ENCODE assay signal across 23 mouse cellular contexts in genomic region chr13:55525733-55526553, GRCm38 (mm10). TPM values are rescaled to one million over a fixed set of nuclear protein-coding genes. Genes with fewer than 3 reads are reported as not detected.
A peak's percentile ranks its signal among the peaks of the same experiment; 100 is the strongest.
DNase-seq lines count a peak whose midpoint lies in the region; TF ChIP-seq lines count a peak whose summit lies in the region.
"Had no signal": no experiment of that assay in that cellular context is flagged by ENCODE, and none has a peak within 500 bp of the region (broad histone marks: within the 10 kb centered on the region; RNA-seq: fewer than 3 reads in every experiment).

No protein-coding gene starts in this region.

- H3K27ac ChIP-seq in CH12.LX (ENCODE audit: insufficient read depth, low read depth) = no peak overlapping the region
- H3K27ac ChIP-seq: embryonic facial prominence, embryonic 15.5 days; forebrain, embryonic 10.5 days; hindbrain, postnatal 0 days; limb, embryonic 13.5 days; neural tube, embryonic 15.5 days had no signal

- H3K79me2 ChIP-seq in CH12.LX (replicated peaks; ENCODE audit: control insufficient read depth, extremely low read depth, insufficient read depth, poor library complexity, severe bottlenecking) (peaks cover 2% of the 10 kb centered on the region; the same call in 1 of the 2 replicates), myocyte (ENCODE audit: control insufficient read depth, insufficient read depth) (no peaks in the 10 kb centered on the region)

- H3K4me2 ChIP-seq in CH12.LX (ENCODE audit: insufficient read depth, low read depth, poor library complexity, severe bottlenecking) (no peak overlapping the region), myocyte (ENCODE audit: low read depth) (no peak overlapping the region)
- H3K4me2 ChIP-seq: embryonic facial prominence, embryonic 15.5 days; heart, embryonic 11.5 days; limb, embryonic 13.5 days; liver, embryonic 13.5 days; lung, embryonic 14.5 days; neural tube, embryonic 15.5 days had no signal

- H3K4me1 ChIP-seq in CH12.LX (ENCODE audit: control insufficient read depth in 1 of 2, insufficient read depth in 2 of 2) = peaks cover 32 to 49% of the 10 kb centered on the region in 2 experiments
- H3K4me1 ChIP-seq: embryonic facial prominence, embryonic 15.5 days; limb, embryonic 13.5 days; neural tube, embryonic 15.5 days had no signal

- in situ Hi-C loops in CH12.LX (cut with MboI; ENCODE audit: low pct_ligation_motif_present, low pct_unique_long_range_greater_than_20kb, low sequenced_read_pairs) = no loop called here

- H3K4me3 ChIP-seq in CH12.LX (replicated peaks in 1 of 3; ENCODE audit: low read depth in 2 of 3, low read length in 2 of 3, poor library complexity in 1 of 3) = no peak overlapping the region
- H3K4me3 ChIP-seq in myocyte = no peak overlapping the region
- H3K4me3 ChIP-seq: embryonic facial prominence, embryonic 15.5 days; forebrain, embryonic 10.5 days; limb, embryonic 13.5 days; liver, embryonic 13.5 days; neural tube, embryonic 15.5 days had no signal

- peaks cover 52 to 55% of the 10 kb centered on the region in 2 experiments for H3K36me3 ChIP-seq in CH12.LX (replicated peaks in 1 of 2; ENCODE audit: control insufficient read depth in 1 of 2, insufficient read depth in 1 of 2, low read length in 1 of 2)
- H3K36me3 ChIP-seq in myocyte (ENCODE audit: control insufficient read depth, insufficient read depth) = no peaks in the 10 kb centered on the region

- TF ChIP-seq EP300 in CH12.LX (IDR thresholded peaks at IDR 0.05; ENCODE audit: low read length) = no peak

- H3ac ChIP-seq in myocyte (ENCODE audit: control insufficient read depth, insufficient read length) = no peak overlapping the region

- peak; percentile 17 for DNase-seq in kidney, adult 9 months
- DNase-seq in kidney, postnatal 10 days = no peak
- peak; percentile 37 for DNase-seq in CH12.LX (ENCODE audit: extremely low read depth)
- peak; percentile 40 for DNase-seq in gonadal fat pad, adult 2 months (ENCODE audit: low read depth)
- no peak for DNase-seq in cerebellum, adult 9-10 months
- no peak for DNase-seq in thymus, postnatal 0 days (ENCODE audit: low spot score)
- DNase-seq in urinary bladder, adult 2 months (ENCODE audit: low spot score) = no peak
- DNase-seq: adrenal gland, postnatal 36 days; cerebellum, postnatal 25 days; forebrain, postnatal 0 days; gastrocnemius, postnatal 25 days; kidney, postnatal 36 days; layer of hippocampus, postnatal 36 days; liver, embryonic 13.5 days; lung, embryonic 14.5 days; thymus, postnatal 25 days had no signal

- dilution Hi-C loops in CH12.LX (cut with MboI; ENCODE audit: extremely low pct_ligation_motif_present, extremely low pct_unique_long_range_greater_than_20kb, low sequenced_read_pairs) = no loop called here

- no peak for TF ChIP-seq POLR2A in CH12.LX (IDR thresholded peaks at IDR 0.05; ENCODE audit: low read depth, low read length)
- TF ChIP-seq POLR2A in myocyte (IDR thresholded peaks at IDR 0.05; ENCODE audit: insufficient read length, low read depth) = no peak

- TF ChIP-seq RAD21 in CH12.LX (IDR thresholded peaks at IDR 0.05; ENCODE audit: low read depth, low read length) = no peak

- no peak for TF ChIP-seq CTCF in CH12.LX (conservative IDR thresholded peaks at IDR 0.05 in 1 of 2, IDR thresholded peaks at IDR 0.05 in 1 of 2; ENCODE audit: low read depth in 2 of 2, low read length in 2 of 2)

- H3K9ac ChIP-seq in CH12.LX (ENCODE audit: insufficient read depth, low read depth) = no peak overlapping the region
- H3K9ac ChIP-seq: embryonic facial prominence, embryonic 15.5 days; forebrain, postnatal 0 days; limb, embryonic 13.5 days; liver, embryonic 13.5 days; lung, embryonic 14.5 days; neural tube, embryonic 15.5 days had no signal

- no peaks in the 10 kb centered on the region for H3K27me3 ChIP-seq in CH12.LX (replicated peaks)
- H3K27me3 ChIP-seq in myocyte (ENCODE audit: control insufficient read depth, insufficient read depth, insufficient read length) = no peaks in the 10 kb centered on the region
- H3K27me3 ChIP-seq: embryonic facial prominence, embryonic 15.5 days; limb, embryonic 13.5 days; liver, embryonic 13.5 days; neural tube, embryonic 15.5 days had no signal

- peaks cover under 1% of the 10 kb centered on the region for H3K9me3 ChIP-seq in CH12.LX (replicated peaks; ENCODE audit: low read length)
- H3K9me3 ChIP-seq: embryonic facial prominence, embryonic 15.5 days; forebrain, embryonic 10.5 days; limb, embryonic 13.5 days; liver, embryonic 13.5 days; neural tube, embryonic 15.5 days had no signal

TF ChIP-seq in CH12.LX, 34 proteins besides CTCF, POLR2A, EP300 and RAD21 (continues in another document):
- no peak for TF ChIP-seq JUN (IDR thresholded peaks at IDR 0.05; ENCODE audit: insufficient read depth, low read depth, low read length)
- TF ChIP-seq E2F4 (IDR thresholded peaks at IDR 0.05; ENCODE audit: insufficient replicate concordance, low read depth, low read length) = no peak
- no peak for TF ChIP-seq SIN3A (IDR thresholded peaks at IDR 0.05; ENCODE audit: low read length)
- TF ChIP-seq POLR2AphosphoS2 (IDR thresholded peaks at IDR 0.05; ENCODE audit: low read depth, low read length) = no peak
- TF ChIP-seq USF1 (IDR thresholded peaks at IDR 0.05; ENCODE audit: low read depth, low read length) = peak; percentile 41
- TF ChIP-seq UBTF (IDR thresholded peaks at IDR 0.05; ENCODE audit: low read depth, low read length) = no peak
- no peak for TF ChIP-seq CHD2 (IDR thresholded peaks at IDR 0.05; ENCODE audit: low read length)
- no peak for TF ChIP-seq ZKSCAN1 (IDR thresholded peaks at IDR 0.05; ENCODE audit: borderline replicate concordance, low read depth, low read length)
- TF ChIP-seq ETS1 (conservative IDR thresholded peaks at IDR 0.05; ENCODE audit: low read depth, low read length) = 0 out of 2 replicates have a peak, but pooled peaks have one; percentile 10
- TF ChIP-seq USF2 (conservative IDR thresholded peaks at IDR 0.05; ENCODE audit: low read depth, low read length) = peak; percentile 25
- TF ChIP-seq TBP (conservative IDR thresholded peaks at IDR 0.05; ENCODE audit: low read depth, low read length) = no peak

TF ChIP-seq in myocyte, 11 proteins besides CTCF, POLR2A, EP300 and RAD21 (continues in another document):
- TF ChIP-seq SRF (IDR thresholded peaks at IDR 0.05; ENCODE audit: control insufficient read depth, insufficient read length, low read depth) (no peak), MYOD1 (IDR thresholded peaks at IDR 0.05; ENCODE audit: control insufficient read depth in 1 of 3, insufficient read length in 2 of 3, low read depth in 2 of 3) (peak in 2 of 3 experiments; percentile 86 to 91), E2F4 (IDR thresholded peaks at IDR 0.05; ENCODE audit: insufficient read depth) (no peak), USF1 (IDR thresholded peaks at IDR 0.05; ENCODE audit: low read depth) (peak; percentile 18), MAX (IDR thresholded peaks at IDR 0.05; ENCODE audit: low read depth) (no peak), MYOG (IDR thresholded peaks at IDR 0.05; ENCODE audit: control insufficient read depth in 1 of 3, insufficient read depth in 1 of 3, insufficient read length in 2 of 3, low read depth in 2 of 3) (peak; percentile 28 to 94 (median 93)), TCF12 (IDR thresholded peaks at IDR 0.05; ENCODE audit: insufficient read depth, poor library complexity, severe bottlenecking) (peak; percentile 66), CEBPB (IDR thresholded peaks at IDR 0.05; ENCODE audit: insufficient read depth, poor library complexity, severe bottlenecking) (no peak), TCF3 (IDR thresholded peaks at IDR 0.05; ENCODE audit: insufficient read length, low read depth) (peak; percentile 91), REST (IDR thresholded peaks at IDR 0.05; ENCODE audit: insufficient read depth, insufficient read length) (no peak)

RNA-seq across cellular contexts. Expression of gene Dok3, which starts 3.2 kb away (rescaled TPM):
- 38.4 and 38.8 TPM in 2 replicates for total RNA-seq in CH12.LX (2012; rRNA removed)
- 9.0 and 9.1 TPM in 2 replicates for total RNA-seq in CH12.LX (2014; rRNA removed)
- polyA plus RNA-seq in CH12.LX (2012; ENCODE audit: insufficient read length, low read depth) = 28.1 and 30.3 TPM in 2 replicates
- 5.5 and 6.7 TPM in 2 replicates for polyA plus RNA-seq in gonadal fat pad, adult 2 months (2012; rRNA removed)
- polyA plus RNA-seq in myocyte (2012; fragmentation: generic; extraction: Trizol) = 1.00 TPM
- polyA plus RNA-seq in thymus, postnatal 0 days (2015; fragmentation: Nextera tagmentation; extraction: Ambion mirVana) = 2.6 and 2.7 TPM in 2 replicates
- polyA plus RNA-seq in urinary bladder, adult 2 months (2012; rRNA removed) = 5.1 and 6.9 TPM in 2 replicates

RNA-seq across cellular contexts. Expression of gene Ddx41, which starts 10.5 kb away (rescaled TPM):
- 107 and 109 TPM in 2 replicates for total RNA-seq in CH12.LX (2012; rRNA removed)
- 56.6 and 59.9 TPM in 2 replicates for total RNA-seq in CH12.LX (2014; rRNA removed)
- polyA plus RNA-seq in CH12.LX (2012; ENCODE audit: insufficient read length, low read depth) = 95.3 and 107 TPM in 2 replicates
- polyA plus RNA-seq in gonadal fat pad, adult 2 months (2012; rRNA removed) = 52.7 and 53.6 TPM in 2 replicates
- polyA plus RNA-seq in myocyte (2012; fragmentation: generic; extraction: Trizol) = 33.3 TPM
- polyA plus RNA-seq in thymus, postnatal 0 days (2015; fragmentation: Nextera tagmentation; extraction: Ambion mirVana) = 51.6 and 54.2 TPM in 2 replicates
- 45.1 and 51.6 TPM in 2 replicates for polyA plus RNA-seq in urinary bladder, adult 2 months (2012; rRNA removed)

RNA-seq across cellular contexts. Expression of gene Pdlim7, which starts 12.5 kb away (rescaled TPM):
- total RNA-seq in CH12.LX (2012; rRNA removed) (8.5 and 8.7 TPM in 2 replicates), CH12.LX (2014; rRNA removed) (6.6 and 11.2 TPM in 2 replicates)
- polyA plus RNA-seq in CH12.LX (2012; ENCODE audit: insufficient read length, low read depth) (26.2 and 32.5 TPM in 2 replicates), myocyte (2012; fragmentation: generic; extraction: Trizol) (553 TPM)
- polyA plus RNA-seq in gonadal fat pad, adult 2 months (2012; rRNA removed) = 79.3 and 81.5 TPM in 2 replicates
- 37.5 and 39.4 TPM in 2 replicates for polyA plus RNA-seq in thymus, postnatal 0 days (2015; fragmentation: Nextera tagmentation; extraction: Ambion mirVana)
- 382 and 383 TPM in 2 replicates for polyA plus RNA-seq in urinary bladder, adult 2 months (2012; rRNA removed)

RNA-seq across cellular contexts. Expression of gene Dbn1, which starts 38.0 kb away (rescaled TPM):
- total RNA-seq in CH12.LX (2012; rRNA removed) (1.9 and 3.1 TPM in 2 replicates), CH12.LX (2014; rRNA removed) (0.09 and 0.12 TPM in 2 replicates)
- polyA plus RNA-seq in CH12.LX (2012; ENCODE audit: insufficient read length, low read depth) (0.59 and 0.72 TPM in 2 replicates), myocyte (2012; fragmentation: generic; extraction: Trizol) (165 TPM)
- polyA plus RNA-seq in gonadal fat pad, adult 2 months (2012; rRNA removed) = 20.5 and 24.4 TPM in 2 replicates
- 8.4 and 9.3 TPM in 2 replicates for polyA plus RNA-seq in thymus, postnatal 0 days (2015; fragmentation: Nextera tagmentation; extraction: Ambion mirVana)
- 43.0 and 45.3 TPM in 2 replicates for polyA plus RNA-seq in urinary bladder, adult 2 months (2012; rRNA removed)

RNA-seq across cellular contexts. Expression of gene Fam193b, which starts 45.0 kb away (rescaled TPM):
- total RNA-seq in CH12.LX (2012; rRNA removed) = 17.9 and 18.6 TPM in 2 replicates
- total RNA-seq in CH12.LX (2014; rRNA removed) = 9.2 and 9.4 TPM in 2 replicates
- 22.0 and 22.4 TPM in 2 replicates for polyA plus RNA-seq in CH12.LX (2012; ENCODE audit: insufficient read length, low read depth)
- polyA plus RNA-seq in gonadal fat pad, adult 2 months (2012; rRNA removed) = 51.3 and 57.7 TPM in 2 replicates
- 13.5 TPM for polyA plus RNA-seq in myocyte (2012; fragmentation: generic; extraction: Trizol)
- 39.6 and 50.0 TPM in 2 replicates for polyA plus RNA-seq in thymus, postnatal 0 days (2015; fragmentation: Nextera tagmentation; extraction: Ambion mirVana)
- polyA plus RNA-seq in urinary bladder, adult 2 months (2012; rRNA removed) = 86.0 and 97.9 TPM in 2 replicates

Comparison
In these comparisons a context has a peak if more than half of its experiments do, and no peak if none do; other contexts are left out.
1. DNase-seq: peak in kidney, adult 9 months (single experiment), CH12.LX (single experiment) and gonadal fat pad, adult 2 months (single experiment); none in kidney, postnatal 10 days (single experiment), cerebellum, adult 9-10 months (single experiment), thymus, postnatal 0 days (single experiment) and urinary bladder, adult 2 months (single experiment).